Comparison of ENCODE assay signal across 9 mouse cellular contexts in the genomic region with DNA sequence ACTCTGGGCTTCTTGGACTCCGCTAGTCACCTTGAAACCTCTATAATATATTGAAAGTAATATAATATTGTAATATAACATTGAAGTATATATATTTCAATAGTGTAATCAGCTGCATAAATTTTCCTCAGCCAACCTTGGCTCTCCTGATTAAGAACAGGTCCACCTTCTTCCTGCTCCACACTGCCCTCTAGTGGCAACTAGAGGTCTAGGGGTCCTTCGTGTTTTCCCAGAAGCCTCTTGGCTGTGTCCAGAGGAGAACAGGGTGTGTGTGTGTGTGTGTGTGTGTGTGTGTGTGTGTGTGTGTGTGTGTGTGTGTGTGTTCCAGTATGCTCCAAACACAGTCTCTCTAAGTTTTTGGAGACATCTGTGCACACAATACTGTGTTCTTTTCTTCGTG. TPM values are rescaled to one million over a fixed set of nuclear protein-coding genes. Genes with fewer than 3 reads are reported as not detected.
DNase-seq lines count a peak whose midpoint lies in the region; ATAC-seq and TF ChIP-seq lines count a peak whose summit lies in the region.
"Had no signal": no experiment of that assay in that cellular context is flagged by ENCODE, and none has a peak within 500 bp of the region (broad histone marks: within the 10 kb centered on the region; RNA-seq: fewer than 3 reads in every experiment).

No protein-coding gene starts in this region.

- H3K4me2 ChIP-seq in liver, embryonic 11.5 days: no peak overlapping the region
- no peak overlapping the region for H3K4me2 ChIP-seq in forebrain, embryonic 13.5 days
- no peak overlapping the region for H3K4me2 ChIP-seq in neural tube, embryonic 14.5 days (ENCODE audit: low read depth, low read length)

- no peaks in the 10 kb centered on the region for H3K27me3 ChIP-seq in liver, adult 2 months (ENCODE audit: control insufficient read depth, insufficient read depth, low read length)
- no peaks in the 10 kb centered on the region for H3K27me3 ChIP-seq in liver, embryonic 11.5 days (replicated peaks; ENCODE audit: control insufficient read depth, insufficient read depth, low read length)
- peaks cover 8% of the 10 kb centered on the region; the same call in 1 of the 2 replicates for H3K27me3 ChIP-seq in forebrain, embryonic 13.5 days
- H3K27me3 ChIP-seq in limb, embryonic 10.5 days (ENCODE audit: low read depth, poor library complexity, severe bottlenecking): 0 out of 2 replicates have a peak, but pooled peaks cover 3% of the 10 kb centered on the region
- no peaks in the 10 kb centered on the region for H3K27me3 ChIP-seq in neural tube, embryonic 14.5 days (ENCODE audit: control insufficient read depth, insufficient read depth, low read length)
- H3K27me3 ChIP-seq: neural tube, embryonic 13.5 days had no signal

- no peak overlapping the region for H3K4me3 ChIP-seq in liver, adult 2 months (ENCODE audit: insufficient read depth, low read depth, low read length)
- no peak overlapping the region for H3K4me3 ChIP-seq in liver, embryonic 11.5 days (ENCODE audit: low read depth, low read length)
- H3K4me3 ChIP-seq in forebrain, embryonic 13.5 days: no peak overlapping the region
- no peak overlapping the region for H3K4me3 ChIP-seq in limb, embryonic 10.5 days
- no peak overlapping the region for H3K4me3 ChIP-seq in neural tube, embryonic 14.5 days (ENCODE audit: low read depth, low read length)
- H3K4me3 ChIP-seq: neural tube, embryonic 13.5 days had no signal

- H3K4me1 ChIP-seq in liver, adult 2 months (ENCODE audit: control insufficient read depth, insufficient read depth, low read length): no peaks in the 10 kb centered on the region
- H3K4me1 ChIP-seq in liver, embryonic 11.5 days (replicated peaks; ENCODE audit: control insufficient read depth, insufficient read depth, low read length): 0 out of 2 replicates have a peak, but pooled peaks cover 6% of the 10 kb centered on the region
- no peaks in the 10 kb centered on the region for H3K4me1 ChIP-seq in forebrain, embryonic 13.5 days
- peaks cover 13% of the 10 kb centered on the region for H3K4me1 ChIP-seq in limb, embryonic 10.5 days
- H3K4me1 ChIP-seq in neural tube, embryonic 14.5 days (ENCODE audit: control insufficient read depth, insufficient read depth, low read length): no peaks in the 10 kb centered on the region

- no peak for TF ChIP-seq POLR2A in liver, adult 2 months (IDR thresholded peaks at IDR 0.05; ENCODE audit: extremely low read depth, insufficient read depth, low read length)
- TF ChIP-seq POLR2A in brain, embryonic 14.5 days (IDR thresholded peaks at IDR 0.05; ENCODE audit: borderline replicate concordance, extremely low read depth, insufficient read depth, insufficient read length, poor library complexity, severe bottlenecking): no peak

- ATAC-seq in liver, embryonic 11.5 days (replicated peaks; ENCODE audit: low FRiP score): no peak
- peak; percentile 48; the same call in 1 of the 2 replicates for ATAC-seq in forebrain, embryonic 13.5 days
- peak; percentile 74 for ATAC-seq in inflammation-experienced regulatory T-cells, adult 6 months
- peak; percentile 50; the same call in 1 of the 2 replicates for ATAC-seq in neural tube, embryonic 14.5 days (ENCODE audit: low read depth)

- DNase-seq in liver, adult 2 months (ENCODE audit: extremely low read depth, low read depth, low spot score): peak; percentile 33
- no peak for DNase-seq in liver, embryonic 11.5 days (ENCODE audit: low spot score)
- peak; percentile 84 for DNase-seq in brain, embryonic 14.5 days (ENCODE audit: low read depth)
- peak; percentile 85 for DNase-seq in limb, embryonic 10.5 days (ENCODE audit: low spot score)
- peak; percentile 74 for DNase-seq in testis, postnatal 14 days (ENCODE audit: low spot score)

- no peak overlapping the region for H3K9ac ChIP-seq in liver, adult 2 months (ENCODE audit: low read depth, low read length)
- H3K9ac ChIP-seq in liver, embryonic 11.5 days (ENCODE audit: low read depth, low read length): no peak overlapping the region
- no peak overlapping the region for H3K9ac ChIP-seq in forebrain, embryonic 13.5 days
- no peak overlapping the region for H3K9ac ChIP-seq in neural tube, embryonic 14.5 days (replicated peaks; ENCODE audit: low read depth, low read length)
- H3K9ac ChIP-seq: neural tube, embryonic 13.5 days had no signal

- peak; percentile 66; the same call in 1 of the 2 replicates for TF ChIP-seq CTCF in liver, adult 2 months (IDR thresholded peaks at IDR 0.05; ENCODE audit: low read depth, low read length)
- TF ChIP-seq CTCF in brain, embryonic 14.5 days (IDR thresholded peaks at IDR 0.05; ENCODE audit: borderline replicate concordance, extremely low read depth, insufficient read depth, insufficient read length): peak; percentile 81; the same call in 1 of the 2 replicates

- H3K9me3 ChIP-seq in liver, embryonic 11.5 days (ENCODE audit: control insufficient read depth, low read length): no peaks in the 10 kb centered on the region
- no peaks in the 10 kb centered on the region for H3K9me3 ChIP-seq in forebrain, embryonic 13.5 days (replicated peaks)
- H3K9me3 ChIP-seq in limb, embryonic 10.5 days (replicated peaks): no peaks in the 10 kb centered on the region
- H3K9me3 ChIP-seq in neural tube, embryonic 14.5 days (ENCODE audit: control insufficient read depth, low read length): no peaks in the 10 kb centered on the region
- H3K9me3 ChIP-seq: neural tube, embryonic 13.5 days had no signal

- no peaks in the 10 kb centered on the region for H3K79me2 ChIP-seq in liver, adult 2 months (ENCODE audit: control insufficient read depth, insufficient read depth, low read length)

- no peak overlapping the region for H3K27ac ChIP-seq in liver, adult 2 months (replicated peaks; ENCODE audit: insufficient read depth, low read depth, low read length)
- no peak overlapping the region for H3K27ac ChIP-seq in liver, embryonic 11.5 days (ENCODE audit: low read depth, low read length)
- no peak overlapping the region for H3K27ac ChIP-seq in forebrain, embryonic 13.5 days
- H3K27ac ChIP-seq in limb, embryonic 10.5 days: no peak overlapping the region
- no peak overlapping the region for H3K27ac ChIP-seq in neural tube, embryonic 14.5 days (ENCODE audit: low read depth, low read length)
- H3K27ac ChIP-seq: neural tube, embryonic 13.5 days had no signal

- H3K36me3 ChIP-seq in liver, adult 2 months (ENCODE audit: control insufficient read depth, insufficient read depth, low read length): no peaks in the 10 kb centered on the region
- H3K36me3 ChIP-seq in liver, embryonic 11.5 days (ENCODE audit: control insufficient read depth, insufficient read depth, low read length): no peaks in the 10 kb centered on the region
- H3K36me3 ChIP-seq in forebrain, embryonic 13.5 days (ENCODE audit: poor library complexity, severe bottlenecking): no peaks in the 10 kb centered on the region
- no peaks in the 10 kb centered on the region for H3K36me3 ChIP-seq in limb, embryonic 10.5 days
- no peaks in the 10 kb centered on the region for H3K36me3 ChIP-seq in neural tube, embryonic 14.5 days (ENCODE audit: control insufficient read depth, insufficient read depth, low read length)
- H3K36me3 ChIP-seq: neural tube, embryonic 13.5 days had no signal

- 60% methylated on average over 3 of the region's 3 CpGs for WGBS in liver, adult 2 months
- WGBS in liver, embryonic 11.5 days: 49% methylated on average over 3 of the region's 3 CpGs
- 49% methylated on average over 3 of the region's 3 CpGs for WGBS in forebrain, embryonic 13.5 days
- 49% methylated on average over 3 of the region's 3 CpGs for WGBS in limb, embryonic 10.5 days
- 45% methylated on average over 3 of the region's 3 CpGs for WGBS in neural tube, embryonic 14.5 days

RNA-seq across cellular contexts. Expression of a gene that starts 8.6 kb away (rescaled TPM):
- 0.46 TPM in 1 of 2 replicates, not detected in the other for total RNA-seq in liver, adult 2 months (2014; rRNA removed)
- 0.14 TPM in 1 of 2 replicates, not detected in the other for polyA plus RNA-seq in liver, adult 2 months (2012; rRNA removed)
- polyA plus RNA-seq in liver, embryonic 11.5 days (2014; fragmentation: Nextera tagmentation; extraction: Ambion mirVana): 42.1 and 58.2 TPM in 2 replicates
- polyA plus RNA-seq in brain, embryonic 14.5 days (2012; rRNA removed): 2.6 and 3.1 TPM in 2 replicates
- 0.37 and 1.1 TPM in 2 replicates for polyA plus RNA-seq in forebrain, embryonic 13.5 days (2015; fragmentation: Nextera tagmentation; extraction: Ambion mirVana)
- polyA plus RNA-seq in inflammation-experienced regulatory T-cells, adult 6 months (2017; shearing (Covaris generic)): not detected
- 8.3 and 12.7 TPM in 2 replicates for polyA plus RNA-seq in limb, embryonic 10.5 days (2016; fragmentation: Nextera tagmentation; extraction: Ambion mirVana)
- 3.2 and 3.4 TPM in 2 replicates for polyA plus RNA-seq in neural tube, embryonic 14.5 days (2014; fragmentation: Nextera tagmentation; extraction: Ambion mirVana)

RNA-seq across cellular contexts. Expression of a gene that starts 21.9 kb away (rescaled TPM):
- total RNA-seq in liver, adult 2 months (2014; rRNA removed): 1.7 and 1.9 TPM in 2 replicates
- polyA plus RNA-seq in liver, adult 2 months (2012; rRNA removed): 0.62 and 1.8 TPM in 2 replicates
- 22.5 and 22.8 TPM in 2 replicates for polyA plus RNA-seq in liver, embryonic 11.5 days (2014; fragmentation: Nextera tagmentation; extraction: Ambion mirVana)
- polyA plus RNA-seq in brain, embryonic 14.5 days (2012; rRNA removed): 18.6 and 20.1 TPM in 2 replicates
- polyA plus RNA-seq in forebrain, embryonic 13.5 days (2015; fragmentation: Nextera tagmentation; extraction: Ambion mirVana): 12.1 TPM in 2 replicates
- 1 to 10 TPM in 1 of 3 experiments, under 1 TPM in 1, not detected in 1; 0.94 to 7.2 TPM for polyA plus RNA-seq in inflammation-experienced regulatory T-cells, adult 6 months (2017; shearing (Covaris generic))
- 30.2 and 33.0 TPM in 2 replicates for polyA plus RNA-seq in limb, embryonic 10.5 days (2016; fragmentation: Nextera tagmentation; extraction: Ambion mirVana)
- polyA plus RNA-seq in neural tube, embryonic 14.5 days (2014; fragmentation: Nextera tagmentation; extraction: Ambion mirVana): 38.4 and 40.2 TPM in 2 replicates

RNA-seq across cellular contexts. Expression of a gene that starts 30.6 kb away (rescaled TPM):
- 0.54 and 0.55 TPM in 2 replicates for total RNA-seq in liver, adult 2 months (2014; rRNA removed)
- polyA plus RNA-seq in liver, adult 2 months (2012; rRNA removed): 3.4 and 6.4 TPM in 2 replicates
- 0.99 and 1.7 TPM in 2 replicates for polyA plus RNA-seq in liver, embryonic 11.5 days (2014; fragmentation: Nextera tagmentation; extraction: Ambion mirVana)
- 0.81 and 0.93 TPM in 2 replicates for polyA plus RNA-seq in brain, embryonic 14.5 days (2012; rRNA removed)
- polyA plus RNA-seq in forebrain, embryonic 13.5 days (2015; fragmentation: Nextera tagmentation; extraction: Ambion mirVana): 0.11 and 0.36 TPM in 2 replicates
- 1 to 10 TPM; 1.9 to 5.2 (median 2.4) TPM for polyA plus RNA-seq in inflammation-experienced regulatory T-cells, adult 6 months (2017; shearing (Covaris generic))
- 5.1 and 6.0 TPM in 2 replicates for polyA plus RNA-seq in limb, embryonic 10.5 days (2016; fragmentation: Nextera tagmentation; extraction: Ambion mirVana)
- 0.35 and 0.66 TPM in 2 replicates for polyA plus RNA-seq in neural tube, embryonic 14.5 days (2014; fragmentation: Nextera tagmentation; extraction: Ambion mirVana)

RNA-seq across cellular contexts. Expression of a gene that starts 48.4 kb away (rescaled TPM):
- total RNA-seq in liver, adult 2 months (2014; rRNA removed): 0.46 and 0.54 TPM in 2 replicates
- polyA plus RNA-seq in liver, adult 2 months (2012; rRNA removed): 0.06 and 0.09 TPM in 2 replicates
- 12.9 and 37.4 TPM in 2 replicates for polyA plus RNA-seq in liver, embryonic 11.5 days (2014; fragmentation: Nextera tagmentation; extraction: Ambion mirVana)
- polyA plus RNA-seq in brain, embryonic 14.5 days (2012; rRNA removed): 0.71 and 1.0 TPM in 2 replicates
- polyA plus RNA-seq in forebrain, embryonic 13.5 days (2015; fragmentation: Nextera tagmentation; extraction: Ambion mirVana): 0.36 and 9.2 TPM in 2 replicates
- under 1 TPM in 1 of 3 experiments, not detected in 2; 0.24 TPM for polyA plus RNA-seq in inflammation-experienced regulatory T-cells, adult 6 months (2017; shearing (Covaris generic))
- 2.1 and 4.0 TPM in 2 replicates for polyA plus RNA-seq in limb, embryonic 10.5 days (2016; fragmentation: Nextera tagmentation; extraction: Ambion mirVana)
- polyA plus RNA-seq in neural tube, embryonic 14.5 days (2014; fragmentation: Nextera tagmentation; extraction: Ambion mirVana): 2.1 TPM in 1 of 2 replicates, not detected in the other
